Mouse (Mus musculus): Measurements from ENCODE around the gene Qrich2. TPM values are rescaled to one million over a fixed set of nuclear protein-coding genes. Genes with fewer than 3 reads are reported as not detected.

Qrich2 gene
- total RNA-seq, 2 experiments from 2014 or later, result not detected

DNA sequence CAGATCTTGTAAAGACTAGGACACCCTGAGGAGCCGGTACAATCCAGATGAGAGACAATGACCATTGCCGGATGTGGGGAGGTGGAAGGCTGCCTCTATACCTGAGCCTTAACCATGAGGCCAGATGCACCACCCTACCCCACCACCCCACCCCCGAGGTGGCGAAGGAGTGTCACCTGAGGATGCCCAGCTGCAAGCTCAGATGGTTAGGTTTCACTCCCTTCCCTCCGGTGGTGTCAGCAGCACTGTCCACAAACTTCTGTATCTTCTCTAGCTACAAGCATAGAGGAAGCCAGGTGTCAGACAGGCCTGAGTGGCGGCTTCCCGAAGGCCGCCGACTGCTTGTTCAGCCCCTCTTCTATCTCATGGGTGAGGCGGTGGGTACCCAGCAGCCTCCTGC, 12.2 kb downstream of the Qrich2 start:
- intact Hi-C loops (cut with DNase I), result no loop called here

DNA sequence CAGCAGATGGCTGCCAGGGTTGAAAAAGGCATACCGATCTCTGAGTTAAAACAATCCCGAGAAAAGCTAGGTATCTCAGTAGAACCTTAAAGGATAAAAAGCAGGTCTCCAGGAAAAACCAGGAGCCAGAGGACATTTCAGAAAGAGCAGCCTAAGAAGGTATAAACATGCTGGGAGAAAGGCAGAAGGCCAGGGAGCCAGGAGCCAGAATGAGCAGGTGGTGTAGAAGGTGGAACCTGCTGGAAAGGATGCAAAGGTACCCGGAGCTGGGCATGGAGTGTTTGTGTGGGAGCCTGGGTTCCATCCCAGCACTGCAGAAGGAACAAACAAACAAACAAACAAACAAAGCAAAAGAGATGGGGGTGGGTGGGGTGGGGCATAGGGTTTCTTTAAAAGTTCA, 16.7 kb downstream of the Qrich2 start:
- intact Hi-C loops (cut with DNase I), result loop anchor here (5.0 kb wide), 2 partner anchors 62 to 222 kb away; no protein-coding TSS in a partner anchor

More for the DNA sequence above, 12.2 kb downstream of the Qrich2 start:
- DNase-seq, result no peak

DNA sequence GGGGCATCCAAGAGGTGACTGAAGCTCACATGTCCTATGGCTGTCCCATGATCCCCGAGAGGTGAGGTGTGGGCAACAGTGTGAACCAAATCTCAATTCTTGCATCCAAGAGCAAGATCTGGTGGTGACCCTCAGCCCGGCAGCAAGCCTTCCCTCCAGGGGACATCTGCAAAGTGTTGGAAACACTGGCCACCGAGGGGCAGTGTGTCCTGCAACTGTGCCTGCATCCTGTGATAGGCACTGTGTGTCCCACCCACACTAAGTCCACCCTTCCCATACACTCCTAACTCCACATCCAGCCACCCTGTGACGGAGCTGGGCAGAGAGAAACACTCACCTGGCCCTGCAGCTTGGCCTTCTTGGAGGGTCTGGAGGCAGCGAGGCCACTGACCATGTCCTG, 18.2 kb downstream of the Qrich2 start:
- intact Hi-C loops (cut with DNase I), result loop anchor here (5.0 kb wide), 2 partner anchors 61 to 221 kb away; no protein-coding TSS in a partner anchor
- no peak for DNase-seq

More for the DNA sequence above, 16.7 kb downstream of the Qrich2 start:
- no peak for DNase-seq

- intact Hi-C loops (cut with DNase I), result loop anchor here (1.0 to 5.0 kb wide), 3 partner anchors 59 to 219 kb away; no protein-coding TSS in a partner anchor
- no peak for DNase-seq
Measured at GRCm38 (mm10) chr11:116446308-116446887, 19.6 kb downstream of the Qrich2 start.

GRCm38 (mm10) chr11:116445596-116446307, 20.3 kb downstream of the Qrich2 start:
- DNase-seq, result peak; percentile 91 to 96
- intact Hi-C loops (cut with DNase I), result loop anchor here (1.0 to 5.0 kb wide), 3 partner anchors 58 to 218 kb away; no protein-coding TSS in a partner anchor

- DNase-seq, result no peak
- intact Hi-C loops (cut with DNase I), result no loop called here
Measured at GRCm38 (mm10) chr11:116443935-116444334, 22.1 kb downstream of the Qrich2 start.

DNA sequence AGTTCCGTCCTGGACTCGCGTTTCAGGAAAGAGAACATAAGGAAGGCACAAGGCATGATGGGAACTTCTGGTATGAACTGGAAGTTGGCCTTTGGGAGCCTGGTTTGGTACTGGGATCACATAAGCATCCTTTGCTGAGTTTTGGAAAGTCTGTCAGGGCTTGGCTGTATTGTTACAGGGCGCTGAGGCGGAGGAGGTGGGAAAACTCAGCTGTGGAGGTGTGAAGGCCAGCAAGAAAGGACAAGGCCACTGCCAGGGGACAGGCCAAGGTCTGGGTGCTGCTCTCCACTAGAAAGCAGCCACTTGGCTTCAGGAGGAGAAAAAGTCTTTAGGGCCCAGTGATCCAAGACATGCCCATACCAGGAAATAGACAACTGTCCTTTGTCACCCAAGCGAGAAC, 22.7 kb downstream of the Qrich2 start:
- DNase-seq, result no peak
- intact Hi-C loops (cut with DNase I), result no loop called here

- no peak for DNase-seq
- intact Hi-C loops (cut with DNase I), result no loop called here
Measured at GRCm38 (mm10) chr11:116442867-116443177, 23.2 kb downstream of the Qrich2 start.

DNA sequence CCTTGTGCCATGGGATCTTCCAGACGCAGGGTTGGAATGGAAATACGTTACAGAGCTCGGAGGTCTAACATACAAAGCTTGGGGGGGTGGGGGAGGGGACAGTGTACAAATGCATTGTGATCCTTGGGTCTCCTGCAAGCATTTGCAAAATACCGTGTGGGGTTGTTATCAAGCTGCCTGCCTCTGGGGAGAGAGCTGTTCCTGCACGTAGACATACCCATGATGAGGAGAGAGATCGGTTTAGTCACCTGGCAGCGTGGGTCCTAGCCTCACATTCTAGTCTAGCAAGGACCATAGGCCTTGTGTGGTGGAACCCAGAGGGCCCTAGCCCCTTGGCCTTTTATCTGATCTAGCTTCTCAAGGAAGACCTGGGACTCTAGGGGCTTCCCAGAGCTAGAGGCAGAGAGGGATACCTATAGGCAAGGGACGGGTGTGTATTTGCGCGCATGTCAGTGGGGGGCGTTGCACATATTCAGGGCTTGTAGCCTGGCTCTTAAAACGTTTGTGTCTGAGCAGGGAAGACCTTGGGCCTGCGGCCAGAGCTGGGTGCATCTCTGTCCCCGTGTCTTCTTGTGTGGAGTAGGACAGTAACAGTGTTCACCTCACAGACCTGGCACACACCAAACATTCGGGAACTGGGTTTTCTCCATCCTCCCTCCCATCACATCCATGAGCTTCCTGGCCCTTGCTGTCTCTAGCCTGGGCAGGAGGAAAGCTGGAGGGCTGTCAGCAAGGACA, 23.7 kb downstream of the Qrich2 start:
- intact Hi-C loops (cut with DNase I), result no loop called here
- DNase-seq, result no peak

DNA sequence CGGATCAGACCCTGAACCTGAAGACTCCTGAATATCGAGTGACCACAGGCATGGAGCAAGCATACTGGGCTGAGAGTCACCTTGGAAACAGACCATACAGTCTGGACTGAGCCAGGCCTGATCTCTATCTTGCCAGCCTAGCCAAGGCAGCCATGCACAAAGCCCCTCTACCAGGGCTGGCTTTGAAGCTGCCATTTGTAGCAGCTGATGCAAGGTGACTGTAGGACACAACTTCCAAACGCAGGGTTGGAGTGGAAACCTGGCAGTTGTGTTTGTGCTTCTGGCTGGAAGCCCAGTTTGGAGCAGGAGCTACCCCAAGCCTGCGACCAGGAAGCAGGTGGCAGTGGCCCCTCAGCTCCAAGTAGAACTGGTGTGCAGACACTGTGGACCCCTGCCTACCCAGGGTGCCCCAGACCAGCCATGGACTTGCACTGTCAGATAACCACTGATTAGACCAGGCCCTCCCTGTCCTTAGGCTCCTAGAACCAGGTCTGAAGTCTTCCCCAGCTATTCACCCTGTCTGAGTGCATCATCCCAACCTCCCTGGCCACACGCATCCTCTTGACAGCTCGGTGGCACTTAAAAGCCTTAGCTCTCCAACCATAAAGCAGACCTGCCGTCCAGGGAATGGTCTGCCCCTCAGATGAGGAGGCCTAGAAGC, 25.5 kb downstream of the Qrich2 start:
- intact Hi-C loops (cut with DNase I), result no loop called here
- DNase-seq, result peak; percentile 39 to 58

DNA sequence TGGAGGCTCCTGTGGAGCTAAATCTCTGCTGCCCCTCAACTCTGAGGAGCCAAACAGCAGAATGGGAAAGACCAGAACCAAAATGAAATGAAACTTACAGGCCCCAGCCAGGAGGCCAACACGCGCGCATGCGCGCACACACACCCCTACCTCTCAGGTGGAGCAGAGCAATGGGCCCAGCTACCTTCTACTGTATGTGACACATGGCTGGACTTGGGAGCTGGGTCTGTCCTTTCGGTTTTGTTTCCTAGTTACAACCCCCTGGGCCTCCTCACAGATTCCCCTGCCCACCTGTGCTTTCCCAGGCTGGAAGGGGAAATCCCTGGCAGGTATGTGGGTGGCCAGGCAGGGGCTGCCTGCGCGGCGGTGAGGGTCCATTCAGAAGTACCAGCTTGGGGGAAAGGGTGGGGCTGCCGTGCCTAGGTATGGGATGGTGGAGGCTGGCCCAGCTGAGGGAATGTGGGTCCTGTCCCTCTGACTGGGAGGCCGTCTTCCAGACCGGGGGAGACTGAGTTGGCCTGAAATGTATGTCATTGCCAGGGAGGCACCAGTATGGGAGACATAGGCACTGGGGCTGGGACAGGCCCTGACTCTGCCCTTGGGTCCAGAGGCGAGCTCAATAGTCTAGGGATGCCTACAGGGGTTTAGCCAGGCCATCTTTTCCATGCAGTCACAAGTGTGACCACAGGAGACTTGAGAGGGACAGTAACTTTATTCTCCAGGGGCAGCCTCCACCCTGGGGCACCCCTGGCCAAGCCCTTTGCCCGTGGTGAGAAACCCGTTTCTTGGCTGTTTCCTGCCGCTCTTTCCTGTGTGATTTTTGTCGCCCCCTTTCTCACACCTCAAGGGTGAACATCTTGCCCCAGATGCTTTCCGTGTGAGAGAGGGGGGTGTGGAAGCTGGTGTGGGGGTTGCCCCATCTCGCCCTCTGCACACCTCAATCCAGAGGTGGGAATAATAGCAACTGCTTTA, 26.5 kb downstream of the Qrich2 start:
- DNase-seq, result no peak
- intact Hi-C loops (cut with DNase I), result no loop called here

DNA sequence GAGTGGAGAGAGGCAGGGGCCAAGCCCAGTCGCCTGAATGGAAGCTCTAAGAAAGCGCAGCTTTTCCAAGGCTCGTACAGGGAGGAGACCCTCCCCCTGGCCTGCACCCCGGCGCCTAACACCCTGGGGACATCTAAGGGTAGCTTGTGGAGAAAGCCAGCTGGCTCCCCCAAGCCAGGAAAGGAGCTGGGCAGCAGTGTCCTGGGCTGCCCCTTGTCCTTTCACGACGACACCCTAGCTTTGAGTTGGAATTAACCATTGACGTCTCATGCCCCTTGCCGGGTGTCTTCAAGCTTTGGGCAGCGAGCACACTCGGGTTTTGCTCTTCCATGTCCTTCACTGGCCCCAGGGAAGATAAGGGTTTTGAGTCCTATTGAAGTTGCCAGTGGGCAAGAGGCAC, 28.5 kb downstream of the Qrich2 start:
- intact Hi-C loops (cut with DNase I), result no loop called here

GRCm38 (mm10) chr11:116436725-116437331, 29.2 kb downstream of the Qrich2 start:
- peak; percentile 61 to 63 for DNase-seq
- intact Hi-C loops (cut with DNase I), result no loop called here

More for the DNA sequence above, 28.5 kb downstream of the Qrich2 start:
- no peak for DNase-seq

DNA sequence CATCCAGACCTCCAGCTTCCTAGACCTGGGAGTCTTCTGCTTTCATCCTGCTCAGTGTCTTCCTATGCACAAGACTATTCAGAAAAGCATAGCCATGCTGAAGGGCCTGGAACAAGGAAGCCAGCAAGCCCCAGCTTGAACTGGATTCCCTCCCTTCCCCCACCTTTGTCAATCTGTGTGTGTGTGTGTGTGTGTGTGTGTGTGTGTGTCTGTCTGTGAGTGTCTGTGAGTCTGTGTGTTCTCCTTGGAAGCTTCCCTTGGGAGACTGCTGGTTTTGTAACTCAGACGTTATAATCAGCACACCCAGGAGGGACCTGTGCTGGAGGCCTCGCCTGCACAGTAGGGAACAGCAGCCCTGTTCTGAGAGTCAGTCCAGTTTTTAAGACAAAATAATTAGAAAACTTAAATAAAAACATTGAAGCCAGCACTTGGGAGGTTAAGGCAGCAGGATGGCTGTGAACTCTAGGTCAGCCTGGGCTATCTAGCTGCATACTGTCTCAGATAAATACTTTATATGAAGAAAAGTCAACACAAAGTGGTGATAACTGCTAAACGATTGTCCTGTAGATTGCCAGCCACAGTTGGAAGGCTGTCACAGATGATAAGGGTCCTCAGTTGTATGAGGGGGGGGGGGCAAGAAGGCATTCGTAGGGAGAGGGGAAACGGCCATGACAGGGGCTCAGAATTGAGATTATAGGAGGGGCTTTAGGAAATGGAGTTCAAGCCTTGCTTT, 29.9 kb downstream of the Qrich2 start:
- intact Hi-C loops (cut with DNase I), result no loop called here
- DNase-seq, result no peak

DNA sequence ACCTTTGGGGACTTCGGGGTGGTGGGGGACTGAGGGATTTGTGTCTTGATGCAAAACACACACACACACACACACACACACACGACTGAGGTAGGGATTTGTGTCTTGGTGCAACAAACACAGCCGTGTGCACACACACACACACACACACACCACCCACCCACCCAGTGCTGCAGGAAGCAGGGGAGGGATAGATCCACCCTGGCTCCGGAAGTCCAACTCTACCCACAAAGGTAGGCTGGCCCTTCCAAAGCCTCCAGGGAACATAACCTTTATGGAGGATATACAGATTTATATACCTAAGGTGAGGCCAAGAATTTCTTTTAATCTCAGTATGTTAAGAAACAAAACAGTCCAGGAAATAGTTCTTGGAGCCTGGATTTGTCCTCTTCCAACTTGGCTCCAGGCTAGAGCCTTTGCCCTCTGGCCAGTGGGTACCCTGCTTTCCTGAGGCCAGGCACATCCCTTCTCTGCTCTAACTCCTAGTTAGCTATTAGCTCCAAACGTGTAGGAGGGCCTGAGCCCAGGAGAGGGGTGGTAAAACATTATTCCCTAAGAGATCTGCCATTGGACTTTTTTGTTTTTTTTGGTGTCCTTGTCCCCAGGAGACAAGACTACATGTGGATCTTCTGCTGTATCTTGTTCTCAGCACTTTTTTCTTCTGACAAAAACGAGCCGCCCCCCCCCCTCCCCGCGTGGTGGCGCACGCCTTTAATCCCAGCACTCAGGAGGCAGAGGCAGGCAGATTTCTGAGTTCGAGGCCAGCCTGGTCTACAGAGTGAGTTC, 30.9 kb downstream of the Qrich2 start:
- intact Hi-C loops (cut with DNase I), result no loop called here
- no peak for DNase-seq

GRCm38 (mm10) chr11:116434287-116434966, 31.6 kb downstream of the Qrich2 start:
- intact Hi-C loops (cut with DNase I), result no loop called here
- DNase-seq, result peak; percentile 84 to 86
